Mouse (Mus musculus) cortical plate, adult 2 months (tissue): ENCODE results near the gene Emc3. TPM values are rescaled to one million over a fixed set of nuclear protein-coding genes. Genes with fewer than 3 reads are reported as not detected.

Experiments used
- H3K27ac ChIP-seq: fragments of 200-500 bp; 2 replicates; pipeline ENCODE4 v1.5.1; 2012; ENCODE audit warnings: low read length, control low read depth, inconsistent platforms; ENCODE audit not compliant: insufficient read depth
- H3K4me1 ChIP-seq: fragments of 200-500 bp; 2 replicates; pipeline ENCODE4 v1.6.1; 2011; ENCODE audit warnings: low read length; ENCODE audit not compliant: control insufficient read depth, insufficient read depth
- H3K4me3 ChIP-seq: fragments of 200-500 bp; 2 replicates; pipeline ENCODE4 v1.5.1; 2011; ENCODE audit warnings: mild to moderate bottlenecking, low read length, control low read depth; ENCODE audit not compliant: insufficient read depth
- CTCF ChIP-seq: fragments of 200-500 bp; IDR thresholded peaks from 2 replicates; pipeline ENCODE4 v1.5.1; 2011; ENCODE audit warnings: mild to moderate bottlenecking, control low read depth, low read length; ENCODE audit not compliant: insufficient read depth; ENCODE audit errors: extremely low read depth
- POLR2A ChIP-seq: fragments of 200-500 bp; IDR thresholded peaks from 2 replicates; pipeline ENCODE4 v1.6.1; 2011; ENCODE audit warnings: mild to moderate bottlenecking, low read length, control low read depth; ENCODE audit not compliant: insufficient read depth; ENCODE audit errors: extremely low read depth
- polyA plus RNA-seq: library from polyadenylated mRNA; depleted of rRNA; stranded (reverse); fragments of >200 nt; gene quantifications from 2 replicates; pipeline ENCODE4 v1.2.3, GENCODE M21; 2012; rRNA removed

Gene Emc3
- polyA plus RNA-seq, result 90.0 and 95.2 TPM in 2 replicates

GRCm38 (mm10) chr6:113530932-113531839 lies at the start of gene Emc3, which contains the start of gene Fancd2:
Gene Emc3 (minus strand): TSS chr6:113531652.
Gene Fancd2 (plus strand): TSS chr6:113531682.
- Histone ChIP-seq H3K27ac (peak within 1 kb of the TSS; percentile 31), H3K4me3 (peak within 1 kb of the TSS; percentile 99), H3K4me1 (peaks cover 1% of the 10 kb centered on the region; the same call in 1 of the 2 replicates)
- TF ChIP-seq POLR2A, result peak; percentile 70; the same call in 1 of the 2 replicates
- TF ChIP-seq CTCF, result no peak

- TF ChIP-seq CTCF (no peak), POLR2A (no peak)
- peaks cover 4% of the 10 kb centered on the region for H3K4me1 ChIP-seq
- no peak overlapping the region for H3K27ac ChIP-seq
- no peak overlapping the region for H3K4me3 ChIP-seq
Observed at GRCm38 (mm10) chr6:113579306-113579705, 47.9 kb upstream of the Emc3 start.

DNA sequence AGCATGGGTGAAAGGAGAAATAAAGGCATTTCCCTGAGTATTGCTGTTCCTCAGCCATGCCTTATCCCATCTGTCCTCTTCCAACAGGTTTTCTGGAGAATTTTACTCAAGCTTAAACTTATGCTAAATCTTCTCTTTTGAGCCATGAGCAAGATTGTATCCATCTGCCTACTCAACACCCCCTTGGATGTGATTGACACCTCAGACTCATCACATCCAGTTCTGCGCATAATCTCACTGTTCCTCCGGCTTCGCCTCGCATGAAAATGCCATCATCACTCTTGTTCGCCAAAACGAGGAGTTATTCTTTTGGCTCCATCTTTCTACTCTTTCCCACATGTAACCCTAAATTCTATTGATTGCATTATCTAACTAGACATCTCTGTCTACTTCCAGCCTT lies 44.6 kb upstream of the Emc3 start:
- TF ChIP-seq POLR2A (no peak), CTCF (no peak)
- peak overlapping the region; percentile 89; the same call in 1 of the 2 replicates for H3K27ac ChIP-seq
- H3K4me1 ChIP-seq, result peaks cover 2% of the 10 kb centered on the region

GRCm38 (mm10) chr6:113564557-113564956 lies 33.1 kb upstream of the Emc3 start:
- TF ChIP-seq POLR2A (no peak), CTCF (no peak)
- H3K4me3 ChIP-seq, result no peak overlapping the region
- H3K4me1 ChIP-seq, result no peaks in the 10 kb centered on the region
- no peak overlapping the region for H3K27ac ChIP-seq

More for the DNA sequence above, 44.6 kb upstream of the Emc3 start:
- no peak overlapping the region for H3K4me3 ChIP-seq

DNA sequence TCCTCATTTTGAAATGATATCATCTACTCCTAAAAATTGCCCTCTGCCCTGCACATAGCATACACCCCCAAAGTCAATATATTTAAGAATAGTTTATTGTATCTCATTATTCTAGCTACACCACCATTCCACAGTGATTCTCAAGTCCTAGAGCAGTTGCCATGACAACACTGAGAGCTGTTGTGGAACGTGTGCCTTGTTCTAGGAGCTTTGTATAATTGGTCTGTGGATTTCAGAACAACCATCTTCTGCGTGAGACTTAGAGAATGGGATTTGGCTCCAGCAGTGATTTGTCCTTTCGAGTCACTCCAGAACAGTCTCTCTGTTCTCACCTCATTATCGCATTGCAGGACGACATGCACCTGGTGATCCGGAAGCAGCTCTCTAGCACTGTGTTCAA lies 28.3 kb upstream of the Emc3 start:
- Histone ChIP-seq H3K27ac (no peak overlapping the region), H3K4me1 (peaks cover 2% of the 10 kb centered on the region; the same call in 1 of the 2 replicates), H3K4me3 (no peak overlapping the region)
- TF ChIP-seq POLR2A, result no peak
- TF ChIP-seq CTCF, result no peak

DNA sequence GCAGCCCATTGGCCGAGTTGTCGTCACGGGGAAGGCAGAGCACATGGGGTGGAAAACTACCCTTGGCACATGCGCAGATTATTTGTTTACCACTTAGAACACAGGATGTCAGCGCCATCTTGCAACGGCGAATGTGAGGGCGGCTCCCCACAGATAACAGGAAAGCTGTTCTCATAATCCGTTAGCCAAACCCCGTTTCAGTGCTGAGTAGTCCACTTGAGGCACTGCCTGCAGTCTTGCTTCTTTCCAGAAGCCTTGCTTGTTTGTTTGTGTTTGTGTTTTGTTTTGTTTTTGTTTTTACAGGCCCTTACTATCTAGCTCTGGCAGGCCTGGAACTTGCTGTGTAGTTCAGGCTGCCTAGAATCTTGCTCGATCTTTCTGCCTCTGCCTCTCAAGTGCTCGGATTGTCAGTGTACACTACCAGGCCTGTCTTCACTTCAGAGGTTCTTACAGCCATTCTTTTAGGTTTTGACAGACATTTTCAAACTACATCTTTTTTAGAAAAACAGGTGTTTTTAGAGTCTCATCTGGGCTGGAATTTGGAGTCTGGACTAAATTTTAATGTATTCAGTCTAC lies 12.5 kb upstream of the Emc3 start:
- H3K4me3 ChIP-seq, result no peak overlapping the region
- TF ChIP-seq CTCF (no peak), POLR2A (no peak)
- H3K27ac ChIP-seq, result no peak overlapping the region
- no peaks in the 10 kb centered on the region for H3K4me1 ChIP-seq

DNA sequence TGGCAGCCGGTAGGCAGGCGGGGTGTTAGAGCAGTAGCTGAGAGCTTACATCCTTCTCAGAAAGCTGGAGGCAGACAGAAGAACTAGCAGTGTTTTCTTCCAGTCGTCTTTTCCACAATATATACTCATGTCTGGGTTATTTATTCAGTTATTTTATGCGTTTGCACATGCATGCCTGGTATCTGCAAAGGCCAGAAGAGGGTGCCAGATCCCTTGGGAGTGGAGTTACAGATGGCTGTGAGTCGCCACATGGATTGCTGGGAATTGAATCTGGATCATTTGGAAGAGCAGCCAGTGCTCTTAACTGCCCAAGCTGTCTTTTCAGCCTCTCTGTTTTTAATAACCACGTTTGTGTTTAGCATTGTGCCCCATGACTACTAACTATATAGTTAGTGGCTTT lies 10.2 kb upstream of the Emc3 start:
- no peak overlapping the region for H3K4me3 ChIP-seq
- no peaks in the 10 kb centered on the region for H3K4me1 ChIP-seq
- no peak overlapping the region for H3K27ac ChIP-seq
- TF ChIP-seq CTCF, result no peak

GRCm38 (mm10) chr6:113534886-113535285 lies 3.4 kb upstream of the Emc3 start:
- Histone ChIP-seq H3K4me1 (peaks cover 1% of the 10 kb centered on the region; the same call in 1 of the 2 replicates), H3K27ac (no peak overlapping the region)
- TF ChIP-seq POLR2A, result no peak
- TF ChIP-seq CTCF, result no peak

GRCm38 (mm10) chr6:113531840-113532404 lies 470 bp upstream of the Emc3 start:
- H3K27ac ChIP-seq, result no peak overlapping the region
- H3K4me1 ChIP-seq, result peaks cover 1% of the 10 kb centered on the region; the same call in 1 of the 2 replicates
- TF ChIP-seq CTCF (no peak), POLR2A (no peak)
- peak overlapping the region; percentile 99 for H3K4me3 ChIP-seq

More at GRCm38 (mm10) chr6:113534886-113535285, 3.4 kb upstream of the Emc3 start:
- H3K4me3 ChIP-seq, result no peak overlapping the region
